Mouse (Mus musculus) cerebellum, adult 2 months (tissue): ENCODE measurements around the gene Tle3.

Experiments
- CTCF ChIP-seq: fragments of 200-500 bp; IDR thresholded peaks from 2 replicates; pipeline ENCODE4 v1.5.1; 2011; ENCODE audit warnings: low read depth, mild to moderate bottlenecking, control low read depth, low read length, moderate library complexity, borderline replicate concordance; ENCODE audit not compliant: insufficient read depth
- POLR2A ChIP-seq: fragments of 200-500 bp; IDR thresholded peaks from 2 replicates; pipeline ENCODE4 v1.6.1; 2011; ENCODE audit warnings: low read length, control low read depth, borderline replicate concordance; ENCODE audit not compliant: insufficient read depth

GRCm38 (mm10) chr9:61413665-61414456 lies 41.7 kb downstream of the Tle3 start:
- TF ChIP-seq CTCF (no peak), POLR2A (no peak)
